Mouse (Mus musculus): ENCODE measurements at regions not wholly inside any gene's neighbourhood (a gene's known extent, or its start where the extent isn't known, plus 50 kb on each side); places are given as distances from the start of the nearest gene placed in this dataset.

- TF ChIP-seq POLR2A (IDR thresholded peaks at IDR 0.05; ENCODE audit: low read depth, low read length) (no peak), CTCF (conservative IDR thresholded peaks at IDR 0.05; ENCODE audit: insufficient read depth, insufficient read length, low read depth, low read length) (peak; percentile 59)
- WGBS = 75% methylated on average over 9 of the region's 9 CpGs
- Histone ChIP-seq H3K27ac (ENCODE audit: insufficient read depth, low read depth, low read length) (no peak overlapping the region), H3K27me3 (replicated peaks; ENCODE audit: control insufficient read depth, insufficient read depth, low read length) (no peaks in the 10 kb centered on the region), H3K36me3 (ENCODE audit: control insufficient read depth, insufficient read depth, low read length) (no peaks in the 10 kb centered on the region), H3K4me1 (ENCODE audit: control insufficient read depth, insufficient read depth, low read length) (no peaks in the 10 kb centered on the region), H3K4me3 (ENCODE audit: insufficient read depth, low read depth, low read length) (no peak overlapping the region)
- peak; percentile 66 for DNase-seq
These were observed 51.7 kb upstream of the Caprin1 start for GRCm38 (mm10) chr2:103848923-103849700.

GRCm38 (mm10) chr2:103849766-103850530 lies 52.5 kb upstream of the Caprin1 start:
- Histone ChIP-seq H3K36me3 (ENCODE audit: control insufficient read depth, insufficient read depth, low read length) (no peaks in the 10 kb centered on the region), H3K4me3 (ENCODE audit: insufficient read depth, low read depth, low read length) (no peak overlapping the region), H3K27me3 (replicated peaks; ENCODE audit: control insufficient read depth, insufficient read depth, low read length) (no peaks in the 10 kb centered on the region), H3K4me1 (ENCODE audit: control insufficient read depth, insufficient read depth, low read length) (no peaks in the 10 kb centered on the region), H3K27ac (ENCODE audit: insufficient read depth, low read depth, low read length) (no peak overlapping the region)
- WGBS = 77% methylated on average over 9 of the region's 9 CpGs
- DNase-seq = no peak
- no peak for TF ChIP-seq POLR2A (IDR thresholded peaks at IDR 0.05; ENCODE audit: low read depth, low read length)
- TF ChIP-seq CTCF (conservative IDR thresholded peaks at IDR 0.05; ENCODE audit: insufficient read depth, insufficient read length, low read depth, low read length) = no peak

GRCm38 (mm10) chr2:103850531-103850816 lies 53.0 kb upstream of the Caprin1 start:
- no peak for DNase-seq

GRCm38 (mm10) chr2:103851171-103851570 lies 53.7 kb upstream of the Caprin1 start:
- no peaks in the 10 kb centered on the region for H3K27me3 ChIP-seq (replicated peaks; ENCODE audit: control insufficient read depth, insufficient read depth, low read length)
- DNase-seq = no peak
- WGBS = 59% methylated on average over 3 of the region's 3 CpGs
- H3K27ac ChIP-seq (ENCODE audit: insufficient read depth, low read depth, low read length) = no peak overlapping the region
- TF ChIP-seq CTCF (conservative IDR thresholded peaks at IDR 0.05; ENCODE audit: insufficient read depth, insufficient read length, low read depth, low read length) (no peak), POLR2A (IDR thresholded peaks at IDR 0.05; ENCODE audit: low read depth, low read length) (no peak)
- no peaks in the 10 kb centered on the region for H3K4me1 ChIP-seq (ENCODE audit: control insufficient read depth, insufficient read depth, low read length)
- H3K4me3 ChIP-seq (ENCODE audit: insufficient read depth, low read depth, low read length) = no peak overlapping the region
- no peaks in the 10 kb centered on the region for H3K36me3 ChIP-seq (ENCODE audit: control insufficient read depth, insufficient read depth, low read length)

More at GRCm38 (mm10) chr2:103850531-103850816, 53.0 kb upstream of the Caprin1 start:
- Histone ChIP-seq H3K4me1 (ENCODE audit: control insufficient read depth, insufficient read depth, low read length) (no peaks in the 10 kb centered on the region), H3K27me3 (replicated peaks; ENCODE audit: control insufficient read depth, insufficient read depth, low read length) (no peaks in the 10 kb centered on the region), H3K36me3 (ENCODE audit: control insufficient read depth, insufficient read depth, low read length) (no peaks in the 10 kb centered on the region), H3K27ac (ENCODE audit: insufficient read depth, low read depth, low read length) (no peak overlapping the region), H3K4me3 (ENCODE audit: insufficient read depth, low read depth, low read length) (no peak overlapping the region)
- 76% methylated on average over 5 of the region's 5 CpGs for WGBS
- TF ChIP-seq CTCF (conservative IDR thresholded peaks at IDR 0.05; ENCODE audit: insufficient read depth, insufficient read length, low read depth, low read length) (no peak), POLR2A (IDR thresholded peaks at IDR 0.05; ENCODE audit: low read depth, low read length) (no peak)

GRCm38 (mm10) chr2:103861226-103861625 lies 63.8 kb upstream of the Caprin1 start:
- Histone ChIP-seq H3K4me1 (ENCODE audit: control insufficient read depth, insufficient read depth, low read length) (no peaks in the 10 kb centered on the region), H3K27me3 (replicated peaks; ENCODE audit: control insufficient read depth, insufficient read depth, low read length) (no peaks in the 10 kb centered on the region), H3K36me3 (ENCODE audit: control insufficient read depth, insufficient read depth, low read length) (no peaks in the 10 kb centered on the region), H3K27ac (ENCODE audit: insufficient read depth, low read depth, low read length) (no peak overlapping the region), H3K4me3 (ENCODE audit: insufficient read depth, low read depth, low read length) (no peak overlapping the region)
- no peak for DNase-seq
- 73% methylated on average over 8 of the region's 8 CpGs for WGBS
- no peak for TF ChIP-seq POLR2A (IDR thresholded peaks at IDR 0.05; ENCODE audit: low read depth, low read length)
- TF ChIP-seq CTCF (conservative IDR thresholded peaks at IDR 0.05; ENCODE audit: insufficient read depth, insufficient read length, low read depth, low read length) = no peak

GRCm38 (mm10) chr2:103864254-103864653 lies 66.8 kb upstream of the Caprin1 start:
- H3K27me3 ChIP-seq (replicated peaks; ENCODE audit: control insufficient read depth, insufficient read depth, low read length) = no peaks in the 10 kb centered on the region
- no peaks in the 10 kb centered on the region for H3K4me1 ChIP-seq (ENCODE audit: control insufficient read depth, insufficient read depth, low read length)
- no peak overlapping the region for H3K4me3 ChIP-seq (ENCODE audit: insufficient read depth, low read depth, low read length)
- 74% methylated on average over 2 of the region's 2 CpGs for WGBS
- H3K27ac ChIP-seq (ENCODE audit: insufficient read depth, low read depth, low read length) = no peak overlapping the region
- no peak for TF ChIP-seq CTCF (conservative IDR thresholded peaks at IDR 0.05; ENCODE audit: insufficient read depth, insufficient read length, low read depth, low read length)
- no peak for TF ChIP-seq POLR2A (IDR thresholded peaks at IDR 0.05; ENCODE audit: low read depth, low read length)
- DNase-seq = no peak
- no peaks in the 10 kb centered on the region for H3K36me3 ChIP-seq (ENCODE audit: control insufficient read depth, insufficient read depth, low read length)
